Mouse (Mus musculus) kidney, postnatal 4 days (tissue): Measurements from ENCODE around the gene Nat14.

ENCODE experiments used
- DNase-seq, 2 experiments: peaks; one replicate each; pipeline ENCODE4 v3.0.0; 2021; ENCODE audit warnings: mixed read lengths in 2 of 2

Gene Nat14

DNA sequence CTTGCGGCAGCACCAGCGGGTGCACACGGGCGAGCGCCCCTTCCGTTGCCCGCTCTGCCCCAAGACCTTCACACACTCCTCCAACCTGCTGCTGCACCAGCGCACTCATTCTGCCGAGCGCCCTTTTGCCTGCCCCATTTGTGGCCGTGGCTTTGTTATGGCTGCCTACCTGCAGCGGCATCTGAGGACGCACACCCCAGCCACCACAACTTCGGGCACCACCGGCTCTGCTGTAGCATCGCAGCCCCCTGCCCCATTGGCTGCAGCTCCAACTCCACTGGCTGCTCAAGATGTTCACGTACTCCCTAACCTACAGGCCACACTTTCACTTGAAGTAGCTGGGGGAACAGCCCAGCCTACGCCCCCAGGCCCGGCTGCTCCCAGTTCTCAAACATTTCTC, 1.3 kb upstream of the Nat14 start:
- no peak for DNase-seq

DNA sequence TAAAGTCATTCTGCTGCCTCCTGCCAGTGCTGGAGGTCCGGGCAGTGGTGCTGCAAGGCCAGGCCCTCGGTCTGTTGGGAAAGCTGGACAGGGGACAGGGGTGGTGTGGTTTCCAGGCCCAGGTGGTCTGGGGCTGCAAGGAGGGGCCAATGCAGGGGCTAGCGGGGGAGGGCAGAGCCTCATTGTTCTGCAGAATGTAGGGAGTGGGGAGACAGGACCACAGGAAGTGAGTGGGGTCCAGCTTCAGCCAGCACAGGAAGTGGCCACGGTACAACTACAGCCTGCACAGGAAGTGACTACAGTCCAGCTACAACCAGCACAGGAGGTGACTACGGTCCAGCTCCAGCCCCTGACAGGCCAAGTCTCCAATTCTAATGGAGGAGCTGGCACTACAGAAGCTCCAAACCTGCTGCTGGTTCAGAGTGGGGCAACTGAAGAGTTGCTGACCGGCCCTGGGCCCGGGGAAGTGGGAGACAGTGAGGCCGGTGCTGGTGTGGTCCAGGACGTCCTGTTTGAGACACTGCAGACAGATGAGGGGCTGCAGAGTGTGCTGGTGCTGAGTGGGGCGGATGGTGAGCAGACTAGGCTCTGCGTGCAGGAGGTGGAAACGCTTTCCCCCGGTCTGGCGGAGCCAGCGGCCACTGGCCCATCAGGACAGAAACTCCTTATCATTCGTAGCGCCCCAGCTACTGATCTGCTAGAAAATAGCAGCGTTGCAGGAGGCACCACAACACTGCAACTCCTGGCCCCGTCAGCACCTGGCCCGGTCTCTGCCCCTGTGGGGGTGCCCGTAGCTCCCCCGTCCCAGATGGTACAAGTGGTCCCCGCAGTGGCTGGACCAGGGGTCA, 628 bp upstream of the Nat14 start:
- DNase-seq: peak; percentile 42 to 60

DNA sequence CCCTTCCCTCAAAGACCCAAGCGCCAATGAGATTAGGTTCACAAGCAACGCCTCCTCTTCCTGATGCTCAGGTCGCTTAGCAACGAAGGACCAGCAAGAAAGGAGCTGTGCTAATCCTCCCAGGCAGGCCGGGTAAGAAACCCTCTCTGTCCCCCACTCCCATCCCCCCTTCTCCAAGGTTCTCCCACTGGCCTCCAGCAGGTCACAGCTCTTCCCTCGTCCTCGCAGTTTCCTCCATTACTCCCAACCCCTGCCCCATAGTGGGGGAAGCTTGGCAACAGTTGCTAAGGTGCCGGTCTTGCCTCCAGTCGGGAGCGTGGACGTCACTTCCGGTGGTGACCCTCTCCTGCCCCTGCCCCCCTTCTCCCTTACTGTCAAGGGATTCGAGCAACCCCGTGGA, 680 bp downstream of the Nat14 start:
- DNase-seq: peak; percentile 84 to 89

DNA sequence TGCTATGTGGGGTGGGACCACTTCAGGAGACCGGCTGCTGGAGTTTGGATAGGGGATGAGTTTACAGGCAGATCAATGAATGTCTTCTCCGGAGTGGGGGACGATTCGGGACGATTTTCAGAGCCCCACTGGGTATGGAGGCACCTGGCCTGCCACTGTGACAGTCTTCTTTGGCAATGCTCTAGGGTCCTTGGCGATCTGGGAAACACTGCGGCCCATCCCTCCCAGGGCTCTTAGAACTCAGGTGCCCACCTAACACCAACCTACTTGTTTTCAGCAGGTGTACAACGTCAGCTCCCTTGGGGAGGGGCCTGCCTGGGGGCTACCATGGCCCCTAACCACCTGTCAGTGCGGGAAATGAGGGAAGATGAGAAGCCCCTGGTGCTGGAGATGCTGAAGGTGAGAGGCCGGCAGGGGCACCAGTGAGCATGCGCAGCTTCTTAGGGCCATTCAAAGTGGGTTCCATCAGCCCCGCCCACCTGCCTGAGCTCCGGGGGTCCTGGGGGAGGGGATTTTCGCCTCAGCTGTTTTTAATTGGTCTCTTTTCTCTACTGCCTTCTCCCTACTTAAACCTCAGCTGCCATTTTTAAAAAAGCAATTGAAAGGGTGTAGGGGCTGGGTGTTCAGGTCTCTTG, 1.2 kb downstream of the Nat14 start:
- peak; percentile 74 to 81 for DNase-seq

DNA sequence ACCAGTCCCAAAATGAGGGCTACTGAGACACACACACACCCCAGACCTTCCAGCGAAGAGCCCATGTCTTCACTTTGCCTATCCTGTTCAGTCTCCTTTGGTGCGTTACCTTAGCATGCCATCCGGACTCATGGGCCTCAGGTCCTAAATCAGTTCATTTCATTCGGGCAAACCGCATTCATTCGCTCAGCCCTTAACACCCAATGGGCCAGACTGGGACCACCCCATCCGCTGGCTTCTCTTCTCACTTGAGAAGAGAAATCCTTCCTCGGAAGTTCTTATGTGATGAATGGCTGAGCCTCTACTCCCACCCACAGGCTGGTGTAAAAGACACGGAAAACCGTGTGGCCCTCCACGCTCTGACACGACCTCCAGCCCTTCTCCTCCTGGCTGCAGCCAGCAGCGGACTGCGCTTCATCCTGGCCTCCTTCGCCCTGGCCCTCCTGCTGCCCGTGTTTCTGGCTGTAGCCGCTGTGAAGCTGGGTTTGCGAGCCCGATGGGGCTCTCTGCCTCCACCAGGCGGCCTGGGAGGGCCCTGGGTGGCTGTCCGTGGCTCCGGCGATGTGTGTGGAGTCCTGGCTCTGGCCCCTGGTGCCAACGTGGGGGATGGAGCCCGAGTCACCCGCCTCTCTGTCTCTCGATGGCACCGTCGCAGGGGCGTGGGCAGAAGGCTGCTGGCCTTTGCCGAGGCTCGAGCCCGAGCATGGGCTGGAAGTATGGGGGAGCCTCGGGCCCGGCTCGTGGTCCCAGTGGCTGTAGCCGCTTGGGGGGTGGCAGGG, 1.9 kb downstream of the Nat14 start:
- peak; percentile 71 to 79 for DNase-seq

DNA sequence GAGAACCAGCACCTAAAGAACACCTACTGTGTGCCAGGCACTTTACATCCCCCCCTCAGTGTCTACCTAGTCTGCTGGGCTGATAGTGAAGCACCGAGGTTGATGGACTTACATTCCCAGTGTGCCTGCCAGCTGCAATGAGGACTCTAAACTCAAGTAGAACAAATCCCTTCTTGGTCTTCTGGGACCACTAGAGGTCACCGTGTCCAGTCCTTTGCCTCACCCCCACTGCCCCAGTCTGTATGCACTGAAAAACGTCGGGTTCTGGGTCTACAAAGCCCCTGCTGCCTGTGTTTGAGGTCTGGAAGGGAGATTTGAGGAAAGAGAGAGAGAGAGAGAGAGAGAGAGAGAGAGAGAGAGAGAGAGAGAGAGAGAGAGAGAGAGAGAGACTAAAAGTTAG, 2.7 kb downstream of the Nat14 start:
- peak in 1 of 2 experiments; percentile 43 for DNase-seq

DNA sequence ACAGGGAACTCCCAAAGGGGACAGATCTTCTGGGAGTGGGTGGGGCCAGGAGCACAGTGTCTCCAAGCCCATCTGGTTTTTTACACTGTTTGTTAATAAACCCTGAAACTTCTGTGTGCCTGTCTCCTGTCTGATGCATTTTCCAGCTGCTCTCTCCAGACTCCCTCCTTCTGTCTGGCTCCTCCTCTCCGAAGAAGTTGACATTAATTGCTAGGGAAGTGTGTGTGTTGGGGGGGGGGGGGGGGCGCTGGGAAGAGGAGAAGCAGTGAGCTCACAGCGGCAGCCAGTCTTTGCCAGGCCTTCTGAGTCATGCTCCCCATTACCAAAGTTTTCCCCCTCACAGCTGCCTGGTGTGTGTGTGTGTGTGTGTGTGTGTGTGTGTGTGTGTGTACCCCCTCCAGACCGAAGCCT, 3.1 kb downstream of the Nat14 start:
- peak; percentile 56 to 69 for DNase-seq

DNA sequence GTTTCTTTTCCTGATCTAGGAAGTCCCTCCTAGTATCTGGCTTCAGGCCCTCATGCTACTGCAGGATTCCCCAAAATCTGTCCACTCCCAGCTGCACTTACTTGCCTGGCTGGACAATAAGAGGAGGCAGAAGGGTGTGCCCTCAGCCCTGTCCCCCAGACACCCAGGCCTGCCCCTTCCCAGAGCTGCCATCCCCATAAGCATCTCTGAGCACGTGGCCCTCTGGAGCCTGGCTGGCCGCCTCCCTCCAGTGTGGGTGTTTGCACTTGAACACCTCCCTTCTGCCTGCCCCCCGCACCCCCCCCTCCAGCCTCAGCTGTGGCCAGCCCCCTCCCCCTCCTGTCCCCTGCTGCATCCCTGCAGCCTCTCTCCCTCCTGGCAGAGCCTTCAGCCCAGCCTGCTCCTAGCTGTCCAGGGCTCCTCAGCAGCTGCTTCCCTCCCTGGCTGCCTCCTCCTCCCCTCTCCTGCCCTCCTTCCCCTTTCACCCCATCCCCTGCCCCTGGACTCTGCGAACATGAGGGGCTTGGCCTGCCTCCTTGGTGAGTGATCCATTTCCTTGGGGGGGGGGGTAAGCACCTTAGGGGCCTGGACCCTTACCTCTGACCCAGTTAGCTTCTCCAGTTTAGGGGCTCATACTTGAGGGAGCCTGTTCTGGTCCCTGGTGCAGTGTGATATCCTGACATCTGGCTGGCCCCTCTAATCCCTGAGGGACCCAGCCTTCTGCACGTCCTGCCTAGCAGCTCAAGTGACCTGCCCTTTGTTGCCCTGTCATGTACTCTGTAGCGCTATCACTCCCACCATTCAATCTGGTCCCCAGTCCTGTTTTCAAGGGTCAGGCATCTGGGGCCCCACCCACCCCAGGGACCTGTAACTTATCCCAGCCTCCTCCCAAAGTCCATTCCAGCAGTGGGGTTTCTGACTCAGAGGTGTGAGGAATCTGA, 3.9 kb downstream of the Nat14 start, which contains the start of gene Ssc5d:
Gene Ssc5d, plus strand, starts transcription at position 345 of the 941 bp plus-strand sequence.
- DNase-seq: peak; percentile 68 to 77

DNA sequence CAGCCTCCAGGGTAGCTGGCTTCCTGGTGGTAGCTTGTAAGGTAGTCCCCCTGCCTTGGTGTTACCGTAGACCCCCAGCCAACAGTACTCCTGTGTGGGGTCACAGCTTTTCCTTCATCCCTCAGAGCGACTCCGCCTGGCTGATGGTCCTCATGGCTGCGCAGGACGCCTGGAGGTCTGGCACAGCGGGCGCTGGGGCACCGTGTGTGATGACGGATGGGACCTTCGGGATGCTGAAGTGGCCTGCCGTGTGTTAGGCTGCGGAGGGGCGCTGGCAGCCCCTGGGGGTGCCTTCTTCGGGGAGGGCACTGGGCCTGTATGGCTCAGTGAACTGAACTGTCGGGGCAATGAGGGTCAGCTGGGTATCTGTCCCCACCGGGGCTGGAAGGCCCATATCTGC, 5.0 kb downstream of the Nat14 start:
- DNase-seq: no peak

DNA sequence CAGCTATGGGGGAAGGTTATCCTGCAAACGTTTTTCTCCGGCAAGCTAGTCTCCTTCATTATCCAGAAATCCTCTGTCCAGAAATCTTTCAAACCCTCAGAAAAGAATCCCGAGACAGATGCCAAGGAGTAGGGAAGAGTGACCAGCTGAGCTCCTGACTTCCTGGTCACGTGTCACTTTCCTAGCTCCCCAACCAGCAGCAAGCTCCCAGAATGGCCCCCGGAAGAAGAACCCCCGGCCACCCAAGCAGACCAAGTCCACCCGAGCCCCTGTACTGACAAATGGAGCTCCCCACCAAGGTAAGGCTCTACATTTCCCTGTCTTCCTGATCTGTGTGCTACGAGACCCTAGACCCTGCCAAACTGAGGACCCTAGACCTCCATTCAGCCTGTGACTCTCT, 5.9 kb downstream of the Nat14 start:
- peak in 1 of 2 experiments; percentile 44 for DNase-seq

DNA sequence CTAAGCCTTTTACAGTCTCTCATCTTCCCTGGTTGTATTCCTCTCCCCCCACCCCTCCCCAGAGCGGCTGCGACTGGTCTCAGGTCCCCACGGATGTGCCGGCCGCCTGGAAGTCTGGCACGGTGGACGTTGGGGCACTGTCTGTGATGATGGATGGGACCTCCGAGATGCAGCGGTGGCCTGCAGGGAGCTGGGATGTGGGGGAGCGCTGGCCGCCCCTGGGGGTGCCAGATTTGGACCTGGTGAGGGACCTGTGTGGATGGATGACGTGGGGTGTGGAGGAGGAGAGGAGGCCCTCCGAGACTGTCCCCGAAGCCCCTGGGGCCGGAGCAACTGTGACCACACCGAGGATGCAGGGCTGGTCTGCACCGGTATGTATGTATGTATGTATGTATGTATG, 6.5 kb downstream of the Nat14 start:
- peak in 1 of 2 experiments; percentile 30 for DNase-seq

DNA sequence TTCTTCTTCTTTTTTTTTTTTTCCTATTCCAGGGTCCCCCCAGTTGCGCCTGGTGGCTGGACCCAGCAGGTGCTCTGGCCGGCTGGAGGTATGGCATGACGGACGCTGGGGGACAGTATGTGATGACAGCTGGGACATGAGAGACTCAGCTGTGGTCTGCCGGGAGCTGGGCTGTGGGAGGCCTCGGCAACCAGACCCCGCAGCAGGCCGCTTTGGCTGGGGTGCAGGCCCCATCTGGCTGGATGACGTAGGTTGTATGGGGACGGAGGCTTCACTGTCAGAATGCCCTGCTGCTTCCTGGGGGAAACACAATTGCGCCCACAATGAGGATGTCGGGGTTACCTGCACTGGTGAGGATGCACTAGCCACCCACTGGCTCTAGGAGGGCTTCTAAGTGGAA, 11.3 kb downstream of the Nat14 start:
- DNase-seq: no peak

DNA sequence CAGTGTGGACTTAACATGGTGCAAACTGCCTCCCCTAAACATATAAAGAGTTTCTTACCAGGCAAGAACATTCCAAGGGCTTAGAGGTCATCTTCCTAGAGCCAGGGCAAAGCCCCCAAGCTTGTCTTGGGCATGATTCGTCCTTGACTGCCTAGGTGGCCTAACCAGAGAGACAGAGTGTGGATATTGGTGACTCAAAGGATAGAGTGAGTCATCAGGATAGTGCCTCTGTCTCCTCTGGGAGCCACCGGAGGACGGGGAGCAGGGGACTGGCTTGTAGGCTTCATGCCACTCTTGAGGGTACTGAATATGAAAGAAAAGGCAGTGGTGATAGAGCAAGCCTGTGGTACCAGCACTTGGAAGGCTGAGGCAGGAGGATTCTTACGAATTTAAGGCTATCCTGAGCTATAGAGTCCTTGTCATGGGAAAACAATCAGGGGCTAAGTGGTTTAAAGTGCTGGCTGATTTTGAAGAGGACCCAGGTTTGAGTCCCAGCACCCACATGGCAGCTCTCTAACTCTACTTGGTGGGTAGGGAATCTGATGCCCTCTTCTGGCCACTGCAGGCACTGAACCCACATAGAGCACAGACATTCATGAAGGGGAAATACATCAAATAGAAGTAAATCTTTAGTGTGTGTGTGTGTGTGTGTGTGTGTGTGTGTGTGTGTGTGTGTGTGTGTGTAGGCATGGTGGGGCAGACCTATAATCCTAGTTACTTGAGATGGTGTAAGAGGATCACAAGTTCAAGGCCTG, 12.5 kb downstream of the Nat14 start:
- no peak for DNase-seq

DNA sequence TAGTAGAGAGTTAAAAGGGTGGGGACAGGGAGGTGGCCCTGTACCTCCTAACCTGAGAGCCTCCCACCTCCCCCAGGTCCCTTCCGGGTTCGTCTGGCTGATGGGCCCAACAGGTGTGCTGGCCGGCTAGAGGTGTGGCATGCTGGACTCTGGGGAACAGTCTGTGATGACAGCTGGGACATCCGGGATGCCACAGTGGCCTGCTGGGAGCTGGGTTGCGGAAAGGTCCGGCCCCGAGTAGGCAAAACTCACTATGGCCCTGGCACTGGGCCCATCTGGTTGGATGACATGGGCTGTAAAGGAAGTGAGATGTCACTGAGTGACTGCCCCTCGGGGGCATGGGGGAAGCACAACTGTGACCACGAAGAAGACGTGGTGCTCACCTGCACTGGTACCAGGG, 15.0 kb downstream of the Nat14 start:
- peak in 1 of 2 experiments; percentile 17 for DNase-seq

DNA sequence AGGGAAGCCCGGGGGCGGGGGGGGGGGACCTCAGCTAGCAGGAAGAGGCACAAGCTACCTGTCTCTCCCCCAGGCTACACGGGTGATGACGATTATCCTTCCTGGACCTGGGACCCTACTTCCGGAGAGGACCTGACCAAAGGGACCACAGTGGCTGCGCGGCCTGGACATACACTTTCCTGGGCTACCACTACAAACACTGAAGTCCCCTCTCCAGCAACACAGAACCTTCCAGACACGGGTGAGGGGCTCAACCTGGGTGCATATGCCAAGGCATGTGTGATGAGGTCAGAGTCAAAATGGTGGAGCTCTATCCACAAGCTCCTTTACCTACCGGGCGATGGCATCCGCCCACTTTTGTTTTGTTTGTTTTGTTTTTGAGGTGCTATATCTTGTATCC, 15.6 kb downstream of the Nat14 start:
- DNase-seq: no peak

DNA sequence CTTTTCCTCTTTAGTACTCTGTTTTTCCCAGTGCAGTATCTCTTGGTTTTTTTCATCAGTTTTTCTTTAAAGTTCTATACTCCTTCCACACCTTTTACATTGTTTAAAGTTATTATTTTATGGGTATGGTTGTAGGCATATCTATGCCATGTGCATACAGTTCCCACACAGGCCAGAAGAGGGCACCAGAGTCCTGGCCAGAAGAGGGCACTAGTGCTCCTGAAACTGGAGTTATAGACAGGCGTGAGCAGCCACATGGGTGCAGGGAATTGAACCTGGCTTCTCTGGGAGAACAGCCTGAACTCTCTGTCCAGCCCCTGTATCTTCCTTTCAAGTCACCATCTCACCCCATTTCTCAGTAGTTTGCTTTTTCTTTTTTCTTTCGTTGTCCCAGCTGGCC, 16.6 kb downstream of the Nat14 start:
- peak; percentile 88 for DNase-seq

DNA sequence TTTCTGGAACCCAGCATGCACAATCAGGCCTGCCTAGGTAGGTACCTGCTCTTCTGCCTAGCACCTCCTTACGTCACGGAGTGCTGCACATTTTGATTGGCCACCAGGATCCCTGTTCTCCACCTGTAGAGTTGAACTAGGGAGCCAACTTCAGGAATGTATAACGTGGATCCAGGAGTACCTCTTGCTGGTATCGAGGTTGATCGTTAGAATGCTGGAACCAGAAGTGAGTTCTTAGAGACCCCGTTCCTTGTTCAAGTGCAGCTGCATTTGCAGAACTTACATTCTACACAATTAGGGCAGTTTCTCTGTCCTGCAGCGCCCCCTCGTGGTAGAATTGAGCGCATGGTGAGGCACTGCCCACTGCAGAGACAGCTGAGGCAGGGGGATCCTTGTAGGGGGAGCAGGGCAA, 18.2 kb downstream of the Nat14 start:
- DNase-seq: peak; percentile 87 to 89

DNA sequence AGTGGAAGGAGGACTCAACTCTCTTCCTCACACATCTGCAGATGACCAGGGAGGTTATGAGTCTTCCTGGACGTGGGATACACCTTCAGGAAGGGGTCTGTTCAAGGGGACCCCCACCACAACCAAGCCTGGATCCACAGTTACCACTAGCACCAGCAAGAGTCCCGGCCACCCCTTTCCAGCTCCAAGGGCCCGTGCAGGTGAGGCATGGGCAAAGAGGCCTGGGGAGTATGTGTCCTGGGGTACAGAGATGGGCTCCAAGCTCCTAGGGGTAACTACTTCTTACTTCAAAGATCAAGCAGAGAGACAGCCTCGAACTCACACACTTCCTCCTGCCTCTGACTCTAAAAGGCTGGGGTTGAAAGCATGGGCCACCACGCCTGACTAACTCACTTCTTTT, 20.8 kb downstream of the Nat14 start:
- no peak for DNase-seq

DNA sequence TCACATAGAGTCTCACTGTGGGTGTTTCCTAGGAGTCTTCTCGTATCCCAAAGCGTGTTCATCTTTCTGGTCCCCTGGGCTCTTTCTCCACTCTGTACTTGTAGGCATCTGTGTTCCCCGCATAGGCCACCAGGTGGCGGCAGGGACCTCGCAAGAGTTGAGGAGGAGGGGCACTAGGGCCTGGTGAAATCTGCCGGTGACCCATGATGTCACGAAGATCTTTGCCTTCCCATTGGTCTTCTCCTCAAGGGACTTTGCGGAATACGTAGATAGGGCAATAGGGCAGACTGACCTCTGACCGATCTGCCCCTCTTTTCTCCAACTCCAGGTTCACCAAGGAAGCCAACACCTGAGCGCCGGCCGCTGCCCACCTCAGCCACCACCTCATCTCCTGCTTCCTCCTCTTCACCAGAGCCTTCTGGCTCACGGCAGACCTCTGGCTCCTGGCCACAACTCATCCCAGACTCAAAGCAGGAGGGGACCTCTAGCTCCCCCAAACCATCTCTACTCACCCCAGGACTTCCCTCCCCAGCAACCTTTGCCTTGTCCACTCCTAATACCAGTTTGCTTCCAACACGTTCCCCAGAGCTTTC, 21.5 kb downstream of the Nat14 start:
- peak; percentile 95 for DNase-seq

DNA sequence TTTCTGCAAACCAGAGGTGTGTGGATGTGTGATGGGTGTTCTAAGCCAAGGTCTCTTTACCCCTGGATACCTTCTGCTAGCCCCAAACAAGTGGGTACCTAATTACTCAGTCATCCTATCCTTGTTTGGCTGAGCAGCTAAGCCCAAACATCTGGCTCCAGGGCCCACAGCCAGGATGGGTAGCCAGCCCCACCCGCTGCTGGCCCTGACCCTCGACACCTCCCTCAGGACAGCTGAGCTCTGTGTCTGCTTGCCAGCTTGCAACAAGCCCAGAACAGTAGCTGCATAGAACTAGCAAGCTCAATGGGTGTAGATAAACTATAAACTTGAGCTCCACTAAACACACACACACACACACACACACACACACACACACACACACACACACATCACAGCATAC, 26.0 kb downstream of the Nat14 start:
- DNase-seq: no peak

DNA sequence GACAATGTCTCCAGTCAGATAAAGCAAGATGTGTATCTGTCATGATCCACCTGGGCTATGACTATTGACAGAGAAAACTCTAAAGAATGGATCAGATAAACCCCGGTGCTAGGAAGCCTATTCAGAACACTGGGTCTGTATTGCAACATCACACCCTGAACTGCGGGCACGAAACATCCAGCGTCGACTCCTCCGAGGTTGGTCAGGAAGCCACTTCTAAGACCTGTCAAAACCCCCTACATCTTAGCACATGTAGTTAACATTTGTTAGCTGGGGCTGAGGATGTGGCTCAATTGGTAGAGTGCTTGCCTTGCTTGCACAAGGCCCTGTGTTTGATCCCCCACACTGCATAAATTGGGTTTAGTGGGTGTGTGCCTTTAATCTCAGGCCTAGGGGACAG, 26.6 kb downstream of the Nat14 start:
- no peak for DNase-seq
